Mouse (Mus musculus) limb, embryonic 12.5 days (tissue): Measurements from ENCODE around the gene Slc26a9. TPM values are rescaled to one million over a fixed set of nuclear protein-coding genes. Genes with fewer than 3 reads are reported as not detected.

Source experiments
- ATAC-seq: fragments of 200-750 bp; cut with Nextera tagmentation; 2 replicates; pipeline ENCODE4 v1.8.0; 2017; ENCODE audit warnings: low read depth, moderate TSS enrichment; ENCODE audit not compliant: insufficient number of reproducible peaks, insufficient read depth, low FRiP score, low TSS enrichment
- H3K27ac ChIP-seq: fragments of 300-500 bp; sonication (generic); 2 replicates; pipeline ENCODE4 v1.5.1; 2016; ENCODE audit warnings: mild to moderate bottlenecking, moderate library complexity
- H3K27me3 ChIP-seq: fragments of 300-500 bp; sonication (generic); 2 replicates; pipeline ENCODE4 v1.6.1; 2016; ENCODE audit warnings: mild to moderate bottlenecking, moderate library complexity
- H3K36me3 ChIP-seq: fragments of 300-500 bp; sonication (generic); 2 replicates; pipeline ENCODE4 v1.6.1; 2016; ENCODE audit warnings: mild to moderate bottlenecking, moderate library complexity
- H3K4me1 ChIP-seq: fragments of 300-500 bp; sonication (generic); replicated peaks from 2 replicates; pipeline ENCODE4 v1.6.1; 2016
- H3K4me2 ChIP-seq: fragments of 300-500 bp; sonication (generic); 2 replicates; pipeline ENCODE4 v1.6.1; 2016; ENCODE audit warnings: mild to moderate bottlenecking, moderate library complexity
- H3K4me3 ChIP-seq: fragments of 300-500 bp; sonication (generic); replicated peaks from 2 replicates; pipeline ENCODE4 v1.5.1; 2016; ENCODE audit warnings: mild to moderate bottlenecking
- H3K9ac ChIP-seq: fragments of 300-500 bp; sonication (generic); replicated peaks from 2 replicates; pipeline ENCODE4 v1.6.1; 2016; ENCODE audit warnings: mild to moderate bottlenecking, moderate library complexity
- H3K9me3 ChIP-seq: fragments of 300-500 bp; sonication (generic); 2 replicates; pipeline ENCODE4 v1.6.1; 2016; ENCODE audit warnings: mild to moderate bottlenecking, moderate library complexity
- WGBS: fragments of 180-500 bp; shearing (Covaris S2); methylation state at CpG from one replicate; pipeline ENCODE4 v1.1.7; 2016; 5-methylcytosine and 5-hydroxymethylcytosine counted together
- polyA plus RNA-seq: library from polyadenylated mRNA; unstranded; fragments of >200 nt; fragmentation: Nextera tagmentation; extraction: Ambion mirVana; gene quantifications from 2 replicates; pipeline ENCODE4 v1.2.1, GENCODE M21; 2016

Gene Slc26a9
- polyA plus RNA-seq, 1 experiment from 2014 or later = not detected

DNA sequence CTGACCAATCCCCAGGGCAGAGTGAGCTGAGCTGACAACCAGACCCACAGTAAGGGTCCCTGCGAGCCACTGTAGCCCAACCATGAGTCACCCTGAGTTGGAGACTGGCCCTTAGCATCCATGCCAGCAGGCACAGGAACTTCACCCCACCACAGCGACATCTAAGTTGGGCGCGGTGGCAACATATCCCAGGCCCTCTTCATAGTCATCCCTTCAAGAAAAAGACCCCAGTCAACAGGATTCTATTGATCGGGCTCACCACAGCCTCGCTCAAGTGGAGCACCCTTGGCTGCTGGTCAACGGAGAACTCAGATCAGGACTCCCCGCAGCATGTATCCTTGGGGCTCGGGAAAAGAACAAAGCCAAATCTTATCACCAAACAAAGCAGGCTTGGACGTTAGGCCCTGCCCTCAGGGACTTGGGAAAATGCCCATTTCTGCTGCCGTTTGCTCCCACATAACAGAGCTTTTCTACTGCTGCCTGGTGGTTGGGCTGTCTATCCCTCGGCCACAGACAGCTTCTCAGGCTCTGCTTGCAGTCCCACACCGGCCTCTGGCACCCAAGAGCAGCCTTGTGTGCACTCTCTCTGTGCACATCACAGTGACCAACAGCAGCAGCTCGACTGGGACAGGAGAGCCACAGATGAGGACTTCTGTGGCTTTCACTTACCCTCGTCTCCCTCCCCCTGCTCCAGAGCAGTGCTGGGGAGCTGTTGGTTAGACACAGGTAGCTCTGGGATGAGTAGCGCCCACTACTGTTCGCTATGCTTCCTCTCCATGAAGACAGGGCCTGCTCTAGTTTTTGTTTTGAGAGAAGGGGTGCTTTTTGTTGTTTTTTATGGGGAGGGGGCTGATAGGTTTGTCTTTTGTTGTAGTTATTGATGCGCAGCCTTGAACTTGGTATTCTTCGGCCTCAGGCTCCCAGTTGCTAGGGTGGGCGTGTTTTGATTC lies 29.2 kb upstream of the Slc26a9 start:
- H3K4me2 ChIP-seq = no peak overlapping the region
- no peak overlapping the region for H3K27ac ChIP-seq
- no peaks in the 10 kb centered on the region for H3K27me3 ChIP-seq
- H3K4me1 ChIP-seq = no peaks in the 10 kb centered on the region
- no peak overlapping the region for H3K4me3 ChIP-seq
- WGBS = 69% methylated on average over 20 of the region's 20 CpGs
- H3K9me3 ChIP-seq = no peaks in the 10 kb centered on the region
- H3K36me3 ChIP-seq = no peaks in the 10 kb centered on the region
- no peak overlapping the region for H3K9ac ChIP-seq
- no peak for ATAC-seq

DNA sequence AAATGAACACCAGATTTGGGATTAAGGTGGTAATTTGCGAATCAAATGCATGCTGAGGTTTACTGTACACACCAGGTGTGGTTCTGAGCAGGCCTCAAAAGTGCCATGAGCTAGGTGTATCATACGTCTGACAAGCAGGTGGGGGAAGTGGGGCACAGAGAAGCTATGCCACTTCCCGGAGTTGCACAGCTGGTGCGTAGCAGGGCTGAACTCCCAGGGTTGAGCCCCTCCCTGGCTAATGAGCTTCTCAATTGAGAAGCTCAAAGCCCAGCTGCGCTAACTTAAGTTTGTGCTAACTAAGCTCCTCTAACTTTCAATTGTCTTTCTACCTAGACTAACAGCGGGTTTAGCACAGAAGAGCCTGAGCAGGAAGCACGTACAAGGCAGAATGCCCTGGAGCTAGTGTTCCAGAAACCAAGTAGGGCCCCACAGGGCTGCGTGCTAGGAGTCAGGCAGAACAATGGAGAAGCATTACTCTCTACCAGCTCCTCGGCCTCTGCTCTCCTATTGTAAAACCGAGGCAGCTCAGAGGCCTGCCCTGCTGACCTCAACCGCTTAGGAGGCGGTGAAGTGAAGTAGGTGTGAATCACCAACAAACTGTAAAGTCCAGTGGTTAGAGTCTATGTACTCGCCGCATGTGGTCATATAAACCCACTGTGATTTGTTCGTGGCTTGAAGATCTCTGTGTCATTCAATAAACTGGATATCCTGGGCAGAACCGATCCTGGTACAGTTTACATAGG lies 24.7 kb upstream of the Slc26a9 start:
- no peaks in the 10 kb centered on the region for H3K4me1 ChIP-seq
- WGBS = 67% methylated on average over 16 of the region's 16 CpGs
- no peaks in the 10 kb centered on the region for H3K9me3 ChIP-seq
- no peaks in the 10 kb centered on the region for H3K27me3 ChIP-seq
- H3K27ac ChIP-seq = no peak overlapping the region
- no peaks in the 10 kb centered on the region for H3K36me3 ChIP-seq
- no peak overlapping the region for H3K4me2 ChIP-seq
- no peak overlapping the region for H3K9ac ChIP-seq
- ATAC-seq = no peak
- no peak overlapping the region for H3K4me3 ChIP-seq

DNA sequence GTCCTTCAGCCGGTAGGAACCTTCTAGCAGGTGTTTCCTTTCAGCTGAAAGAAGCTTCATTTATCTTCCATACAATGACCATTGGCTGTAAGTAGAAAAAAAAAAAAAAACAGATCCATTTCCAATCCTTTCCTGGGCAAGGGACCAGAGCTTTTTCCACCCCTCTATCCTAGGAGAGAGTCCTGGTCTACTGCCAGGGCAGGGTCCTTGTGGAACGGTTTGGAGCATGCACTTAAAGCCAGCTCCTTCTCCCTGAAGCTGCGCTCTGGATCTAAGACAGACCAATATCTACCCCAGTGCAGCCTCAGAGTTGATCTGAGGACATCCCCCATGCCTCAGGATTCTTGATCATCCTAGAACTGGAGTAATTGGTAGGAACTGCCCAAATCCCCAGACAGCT lies 21.8 kb upstream of the Slc26a9 start:
- Histone ChIP-seq H3K4me1 (no peaks in the 10 kb centered on the region), H3K4me2 (no peak overlapping the region), H3K27ac (no peak overlapping the region), H3K9ac (no peak overlapping the region), H3K27me3 (no peaks in the 10 kb centered on the region), H3K4me3 (no peak overlapping the region), H3K36me3 (no peaks in the 10 kb centered on the region), H3K9me3 (no peaks in the 10 kb centered on the region)
- WGBS = 92% methylated on average over 3 of the region's 3 CpGs
- ATAC-seq = no peak

DNA sequence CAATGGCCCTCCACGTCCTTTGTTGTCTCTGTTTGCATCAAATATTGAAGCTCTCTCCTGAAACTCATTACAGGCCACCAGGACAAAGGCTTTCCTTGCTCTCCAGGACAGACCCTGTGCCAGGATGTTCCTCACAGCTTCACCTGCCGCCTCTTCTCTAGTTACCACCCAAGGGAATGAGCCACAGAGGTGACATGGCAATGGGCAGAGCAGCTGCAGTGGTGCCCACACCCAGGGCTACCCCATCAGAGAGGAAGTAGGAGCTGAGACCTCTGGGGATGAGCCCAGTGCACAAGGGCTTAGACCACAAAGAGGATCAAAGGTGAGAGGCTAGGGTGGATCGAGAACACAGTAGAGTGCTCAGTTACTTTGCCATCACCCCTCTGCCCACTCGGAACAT lies 20.3 kb upstream of the Slc26a9 start:
- no peak overlapping the region for H3K4me3 ChIP-seq
- no peak overlapping the region for H3K4me2 ChIP-seq
- H3K4me1 ChIP-seq = no peaks in the 10 kb centered on the region
- 83% methylated on average over 4 of the region's 4 CpGs for WGBS
- H3K36me3 ChIP-seq = no peaks in the 10 kb centered on the region
- no peak overlapping the region for H3K27ac ChIP-seq
- no peaks in the 10 kb centered on the region for H3K27me3 ChIP-seq
- no peak overlapping the region for H3K9ac ChIP-seq
- H3K9me3 ChIP-seq = no peaks in the 10 kb centered on the region
- ATAC-seq = no peak

DNA sequence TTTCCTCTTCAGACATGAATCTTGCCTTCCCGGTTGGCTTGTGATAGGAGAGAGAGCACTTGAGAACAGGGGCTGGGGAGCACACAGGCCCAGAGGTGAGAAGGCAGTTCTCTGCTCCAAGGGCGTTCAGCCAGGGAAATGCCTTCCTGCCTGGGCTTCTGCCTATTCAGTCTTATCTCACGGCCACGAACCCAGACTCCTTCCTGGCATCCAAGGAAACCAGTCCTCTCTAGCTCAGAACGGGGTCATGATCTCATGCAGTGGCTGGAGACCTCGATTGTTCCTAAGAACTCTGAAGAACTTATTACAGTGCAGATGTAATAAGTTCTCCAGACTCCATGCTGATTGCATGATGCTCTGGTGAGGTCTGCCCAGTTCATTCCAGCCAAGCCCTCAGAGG lies 17.2 kb upstream of the Slc26a9 start:
- Histone ChIP-seq H3K27ac (no peak overlapping the region), H3K4me2 (no peak overlapping the region), H3K4me1 (no peaks in the 10 kb centered on the region), H3K9ac (no peak overlapping the region), H3K27me3 (no peaks in the 10 kb centered on the region), H3K36me3 (no peaks in the 10 kb centered on the region), H3K4me3 (no peak overlapping the region), H3K9me3 (no peaks in the 10 kb centered on the region)
- 77% methylated on average over 6 of the region's 6 CpGs for WGBS
- no peak for ATAC-seq

DNA sequence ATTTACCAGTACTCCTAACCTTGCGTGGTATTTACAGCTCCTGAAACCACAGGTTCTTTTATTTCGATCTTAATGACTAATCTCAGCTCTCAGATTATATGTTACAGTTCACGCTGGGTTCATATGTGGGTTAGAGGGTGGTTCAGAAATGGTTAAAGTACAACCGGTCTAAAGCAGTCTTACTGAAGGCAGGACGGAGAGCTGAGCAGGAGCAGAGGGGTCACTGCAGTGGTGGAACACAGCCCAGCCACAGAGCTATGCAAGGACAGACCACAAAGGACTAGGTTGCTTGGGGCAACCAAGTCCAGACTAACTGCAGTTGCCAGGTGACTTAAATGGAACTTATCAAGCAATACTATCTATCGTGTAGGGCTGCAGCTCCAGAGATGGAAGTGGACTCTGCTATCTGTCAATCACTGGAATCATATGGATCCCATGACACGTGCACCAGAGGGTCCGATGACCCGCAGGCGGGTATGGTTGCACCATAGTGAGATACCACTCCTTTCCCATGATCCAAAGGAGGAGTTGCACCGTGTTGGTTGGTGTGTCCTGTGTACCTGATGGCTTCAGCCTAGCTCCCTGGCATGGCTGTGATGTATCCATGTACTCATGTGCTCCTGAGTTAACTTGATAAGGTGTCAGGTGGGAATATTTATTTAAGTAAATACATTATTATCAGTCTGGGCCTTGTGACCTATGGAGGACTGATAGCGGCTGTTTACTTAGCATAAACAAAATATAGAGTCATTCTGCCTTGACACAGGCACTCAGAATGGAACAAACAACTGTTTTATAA lies 13.0 kb upstream of the Slc26a9 start:
- no peak overlapping the region for H3K9ac ChIP-seq
- no peak overlapping the region for H3K4me3 ChIP-seq
- no peaks in the 10 kb centered on the region for H3K36me3 ChIP-seq
- no peaks in the 10 kb centered on the region for H3K27me3 ChIP-seq
- no peak overlapping the region for H3K27ac ChIP-seq
- no peak for ATAC-seq
- H3K4me2 ChIP-seq = no peak overlapping the region
- 82% methylated on average over 12 of the region's 12 CpGs for WGBS
- no peaks in the 10 kb centered on the region for H3K9me3 ChIP-seq
- H3K4me1 ChIP-seq = no peaks in the 10 kb centered on the region

DNA sequence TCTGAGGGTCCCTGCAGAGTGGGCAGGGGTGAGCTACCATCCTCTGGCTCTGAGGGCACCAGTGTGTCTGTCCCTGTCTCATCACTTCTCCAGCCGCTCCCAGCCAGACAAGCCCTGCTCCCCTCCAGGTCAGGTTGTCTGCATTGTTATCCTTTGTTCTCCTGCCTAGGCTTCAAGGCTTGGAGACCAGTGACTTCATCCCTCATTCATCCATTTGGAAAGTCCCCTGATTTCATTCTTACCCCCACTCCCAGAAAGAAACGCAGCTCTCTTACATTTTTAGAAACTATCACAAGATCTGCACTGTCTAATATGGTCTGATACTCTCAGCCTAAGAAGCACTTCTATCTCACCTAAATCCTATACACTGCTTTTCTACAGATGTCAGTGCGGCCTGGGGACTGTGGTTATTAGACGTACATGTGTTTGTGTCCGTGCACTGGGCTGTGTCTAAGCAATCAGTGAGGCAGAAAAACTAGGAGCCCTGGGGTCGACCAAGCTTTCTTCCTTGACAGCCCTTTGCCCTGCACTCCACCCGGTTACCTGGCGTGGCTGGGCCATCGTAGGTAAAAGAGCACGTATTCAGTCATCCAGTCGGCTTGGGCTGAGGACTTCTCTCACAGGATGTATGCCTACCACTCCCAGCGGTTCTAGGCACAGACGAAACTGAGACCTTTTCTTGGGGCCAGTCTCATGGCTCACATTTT lies 10.2 kb upstream of the Slc26a9 start:
- no peaks in the 10 kb centered on the region for H3K27me3 ChIP-seq
- no peak overlapping the region for H3K4me3 ChIP-seq
- no peak overlapping the region for H3K9ac ChIP-seq
- no peak overlapping the region for H3K4me2 ChIP-seq
- no peak overlapping the region for H3K27ac ChIP-seq
- WGBS = 88% methylated on average over 13 of the region's 13 CpGs
- no peak for ATAC-seq
- no peaks in the 10 kb centered on the region for H3K9me3 ChIP-seq
- no peaks in the 10 kb centered on the region for H3K4me1 ChIP-seq
- no peaks in the 10 kb centered on the region for H3K36me3 ChIP-seq

DNA sequence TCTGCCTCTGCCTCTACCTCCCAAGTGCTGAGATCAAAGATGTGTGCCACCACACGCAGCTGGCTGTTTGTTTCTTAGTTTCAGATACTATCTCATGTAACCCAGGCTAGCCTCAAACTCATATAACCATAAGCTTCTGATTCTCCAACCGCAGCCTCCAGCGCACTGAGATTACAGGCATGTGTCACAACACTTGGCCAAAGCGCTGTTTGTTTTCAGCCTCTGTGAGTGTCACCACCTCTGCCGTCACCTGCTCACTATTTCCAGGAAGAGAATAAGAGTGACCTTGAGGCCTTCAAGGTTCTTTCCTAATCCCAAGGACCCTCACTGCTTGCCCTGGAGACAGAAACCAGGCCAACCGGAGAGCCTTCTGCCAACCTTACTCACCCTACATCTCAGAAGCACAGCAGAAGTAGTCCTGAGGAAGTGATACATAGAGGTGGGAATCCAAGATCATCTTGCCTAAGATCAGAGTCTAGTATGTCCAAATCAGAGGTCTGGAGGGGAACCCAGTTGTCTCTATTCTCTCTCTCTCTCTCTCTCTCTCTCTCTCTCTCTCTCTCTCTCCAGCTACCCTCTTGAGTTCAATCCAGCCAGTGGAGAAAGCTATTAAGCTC lies 9.1 kb upstream of the Slc26a9 start:
- no peak overlapping the region for H3K27ac ChIP-seq
- H3K4me2 ChIP-seq = no peak overlapping the region
- H3K9ac ChIP-seq = no peak overlapping the region
- H3K4me3 ChIP-seq = no peak overlapping the region
- no peak for ATAC-seq
- H3K27me3 ChIP-seq = no peaks in the 10 kb centered on the region
- 94% methylated on average over 6 of the region's 6 CpGs for whole genome bisulfite sequencing
- H3K9me3 ChIP-seq = no peaks in the 10 kb centered on the region
- H3K36me3 ChIP-seq = no peaks in the 10 kb centered on the region
- H3K4me1 ChIP-seq = no peaks in the 10 kb centered on the region

DNA sequence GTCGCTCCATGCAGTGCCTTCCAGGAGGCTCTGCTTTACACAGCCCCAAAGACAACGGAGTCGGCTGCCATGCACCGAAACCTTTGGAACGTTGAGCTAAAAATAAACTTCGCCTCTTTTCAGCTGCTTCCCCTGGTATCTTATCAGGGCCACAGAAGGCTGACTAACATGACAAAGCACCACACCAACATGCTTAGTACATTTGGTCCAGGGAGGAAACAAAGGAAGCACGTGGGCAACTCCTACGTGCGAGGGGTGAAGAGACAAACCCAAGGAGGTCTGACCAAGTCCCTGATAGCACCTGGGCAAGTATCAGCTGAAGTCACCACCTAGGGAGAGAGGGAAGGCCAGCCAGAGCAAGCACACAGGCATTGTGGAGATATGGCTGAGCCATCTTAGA lies 7.3 kb upstream of the Slc26a9 start:
- Histone ChIP-seq H3K4me2 (no peak overlapping the region), H3K36me3 (no peaks in the 10 kb centered on the region), H3K27me3 (no peaks in the 10 kb centered on the region), H3K9ac (no peak overlapping the region), H3K27ac (no peak overlapping the region), H3K9me3 (no peaks in the 10 kb centered on the region), H3K4me1 (no peaks in the 10 kb centered on the region), H3K4me3 (no peak overlapping the region)
- no peak for ATAC-seq
- WGBS = 91% methylated on average over 9 of the region's 9 CpGs

DNA sequence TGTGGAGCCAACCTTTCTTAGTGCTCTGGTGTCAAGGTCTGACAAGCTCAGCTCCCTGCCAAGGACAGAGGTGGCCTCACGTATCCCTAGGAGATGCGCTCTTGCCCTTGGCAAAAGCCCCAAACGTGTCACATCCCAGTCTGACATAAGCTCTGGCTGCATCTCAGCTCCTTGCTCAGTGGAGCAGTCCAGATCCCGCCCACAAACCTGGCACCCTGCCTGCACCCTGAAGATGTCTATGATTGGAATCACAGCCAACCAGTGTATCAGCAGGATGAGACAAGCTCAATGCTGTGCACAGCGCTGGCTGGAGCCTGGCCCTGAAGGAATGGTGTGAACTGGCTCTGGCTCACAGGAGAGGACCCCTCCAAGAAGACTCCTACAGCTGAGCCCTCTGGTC lies 6.6 kb upstream of the Slc26a9 start:
- Histone ChIP-seq H3K4me1 (no peaks in the 10 kb centered on the region), H3K36me3 (no peaks in the 10 kb centered on the region), H3K4me3 (no peak overlapping the region), H3K4me2 (no peak overlapping the region), H3K27me3 (no peaks in the 10 kb centered on the region), H3K9ac (no peak overlapping the region), H3K9me3 (no peaks in the 10 kb centered on the region), H3K27ac (no peak overlapping the region)
- WGBS = 88% methylated on average over 5 of the region's 5 CpGs
- ATAC-seq = no peak
